Mouse (Mus musculus) cerebellum, postnatal 14 days (tissue): ENCODE measurements around the gene Defb47.

ENCODE experiments used
- DNase-seq, 2 experiments: peaks; one replicate each; pipeline ENCODE4 v3.0.0; 2021; ENCODE audit warnings: mixed read lengths in 2 of 2

Gene Defb47

DNA sequence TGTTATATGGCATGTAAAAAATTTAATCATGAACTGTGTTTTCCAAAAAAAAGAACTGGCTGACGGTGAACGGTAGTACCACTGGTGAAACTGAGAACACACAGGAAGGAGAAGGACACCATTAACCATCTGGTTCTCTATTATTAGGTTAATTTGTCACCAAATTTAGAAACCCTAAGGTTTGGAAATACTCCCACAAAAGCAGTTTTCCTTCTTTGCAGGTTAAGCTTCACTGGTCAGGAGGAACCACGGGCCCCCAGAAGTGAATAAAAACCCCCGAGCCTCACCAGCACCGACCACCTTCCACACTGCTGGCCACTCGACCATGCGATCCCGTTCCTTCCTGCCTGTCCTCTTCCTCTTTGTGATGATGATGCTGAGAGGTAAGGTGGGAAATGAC lies at the start of gene Defb47:
Gene Defb47 (plus strand): TSS at position 301 of the 400 bp plus-strand sequence.
- no peak for DNase-seq

GRCm38 (mm10) chr14:62956091-62956490 lies 41.8 kb upstream of the Defb47 start:
- DNase-seq: no peak

GRCm38 (mm10) chr14:62963632-62964031 lies 34.2 kb upstream of the Defb47 start:
- DNase-seq: no peak

DNA sequence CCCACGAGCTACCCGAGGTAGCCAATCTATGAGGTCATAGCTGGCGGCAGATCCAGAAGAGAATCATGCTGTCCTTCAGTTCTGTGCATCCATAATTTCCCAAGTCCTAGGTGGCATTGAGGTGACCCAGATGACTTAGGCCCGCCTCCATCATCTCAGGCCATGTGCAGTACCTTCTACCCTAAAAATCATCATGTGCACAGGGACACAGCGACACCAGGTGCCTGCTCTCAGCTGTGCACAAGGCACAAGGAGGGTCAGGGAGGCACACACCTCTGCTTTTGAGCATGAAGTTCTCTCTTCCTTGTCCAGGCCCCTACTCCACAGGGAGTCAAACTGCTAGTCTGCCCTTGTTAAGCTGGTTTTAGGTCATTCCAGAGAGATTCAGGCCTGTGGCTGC lies 32.5 kb upstream of the Defb47 start:
- peak in 1 of 2 experiments; percentile 16 for DNase-seq

DNA sequence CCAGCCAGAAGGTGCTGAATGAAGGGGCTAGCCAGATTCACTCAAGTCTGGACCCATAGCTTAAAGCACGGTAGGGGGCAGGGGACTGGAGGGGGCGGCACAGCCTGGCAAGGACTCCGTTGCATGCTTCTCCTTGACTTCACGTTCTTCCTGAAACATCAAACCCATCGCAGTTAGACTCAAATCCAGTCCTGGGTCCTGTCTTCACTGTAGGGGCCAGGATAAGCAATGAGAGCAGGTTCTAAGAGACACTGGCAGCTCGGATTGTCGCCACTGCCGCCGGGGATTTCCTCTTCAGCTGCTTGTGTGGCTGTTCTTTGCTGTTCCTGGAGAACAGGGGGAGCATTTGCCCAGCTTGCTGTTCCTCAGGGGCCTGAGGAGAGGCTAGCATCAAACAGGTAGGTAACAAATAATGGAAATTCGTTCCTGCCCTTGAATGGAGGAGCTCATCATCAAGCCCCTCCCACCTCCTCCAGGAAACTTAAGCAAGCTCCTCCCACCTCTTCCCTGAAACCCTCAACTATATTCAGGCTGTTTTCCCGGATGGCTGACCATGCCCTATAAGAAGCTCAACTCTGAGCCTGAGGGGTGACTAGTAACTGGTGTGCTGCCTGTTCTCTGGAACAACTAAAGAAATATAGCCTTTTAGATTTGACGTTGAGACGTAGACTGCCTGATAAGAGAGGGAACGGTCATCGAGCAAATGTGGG lies 31.9 kb upstream of the Defb47 start:
- no peak for DNase-seq

GRCm38 (mm10) chr14:62975046-62975445 lies 22.8 kb upstream of the Defb47 start:
- peak; percentile 78 to 85 for DNase-seq

DNA sequence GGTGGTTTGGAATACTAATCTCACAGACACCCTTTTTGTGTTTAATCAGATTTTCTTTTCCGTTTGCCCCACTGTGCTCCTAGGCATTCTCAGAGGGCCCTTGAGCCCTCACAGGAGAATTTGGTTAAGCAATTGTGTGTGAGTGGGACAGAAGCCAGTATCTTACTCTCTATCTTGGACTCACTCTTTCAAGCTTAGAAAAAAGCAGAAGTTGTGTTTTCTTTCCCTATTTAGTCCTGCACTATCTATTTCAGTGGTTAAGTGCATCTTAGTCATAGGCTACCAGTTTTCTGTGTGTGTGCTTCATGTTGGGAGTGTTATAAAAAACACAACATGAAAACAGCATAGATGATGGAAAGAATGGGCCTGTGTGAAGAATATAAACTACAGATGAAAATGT lies 18.1 kb upstream of the Defb47 start:
- no peak for DNase-seq

GRCm38 (mm10) chr14:62984410-62984809 lies 13.5 kb upstream of the Defb47 start, which contains the start of gene Defb48:
Defb48 (minus strand) TSS chr14:62984510.
- DNase-seq: no peak

DNA sequence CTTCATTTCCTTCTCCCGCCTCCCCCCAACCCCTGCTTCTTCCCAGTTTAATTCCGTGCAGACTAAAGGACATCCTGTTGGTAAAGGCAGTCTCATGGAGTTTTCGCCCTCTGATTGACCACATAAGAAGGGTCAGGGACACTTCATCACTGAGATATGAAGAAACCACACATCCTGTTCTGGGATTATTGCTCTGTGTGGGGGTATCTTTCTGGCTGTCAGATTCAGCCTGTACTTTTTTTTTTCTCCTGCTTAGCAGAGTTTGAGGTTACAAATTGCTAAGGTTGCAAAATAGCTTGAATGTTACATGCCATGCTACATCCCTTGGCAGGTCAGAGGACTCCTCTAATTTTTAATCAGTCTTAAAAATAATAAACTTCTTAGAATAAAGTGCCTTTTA lies 6.6 kb upstream of the Defb47 start:
- no peak for DNase-seq

DNA sequence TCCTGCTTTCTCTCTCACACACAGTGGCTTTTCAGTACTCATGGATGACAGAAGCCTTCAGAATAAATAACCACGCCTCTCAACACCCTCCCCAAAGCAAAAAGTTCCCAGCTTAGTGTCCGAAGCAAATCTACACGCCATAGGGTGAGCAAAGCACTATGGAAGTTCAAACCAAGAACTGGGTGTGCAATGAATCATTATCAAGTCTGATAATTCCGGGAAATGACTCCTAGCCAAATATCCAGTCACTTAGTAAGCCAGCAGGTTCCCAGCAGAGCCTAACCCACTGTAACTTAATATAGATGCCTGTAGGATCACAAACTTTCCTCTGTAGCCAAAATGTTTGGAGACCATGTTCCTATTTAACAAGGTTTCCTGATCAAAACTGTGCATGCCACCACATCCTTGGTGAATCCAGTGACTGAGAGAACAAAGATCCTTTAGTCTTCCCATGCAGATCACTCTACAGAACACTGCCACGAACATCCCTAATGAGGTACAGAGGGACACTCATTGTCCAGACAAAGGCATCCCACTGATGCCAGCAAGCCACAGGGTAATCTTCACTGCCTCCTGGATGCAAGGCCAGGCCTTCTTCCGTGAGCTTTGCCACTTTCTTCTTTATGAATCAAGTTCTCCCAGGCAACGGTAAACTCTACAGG lies 5.9 kb upstream of the Defb47 start:
- DNase-seq: no peak

DNA sequence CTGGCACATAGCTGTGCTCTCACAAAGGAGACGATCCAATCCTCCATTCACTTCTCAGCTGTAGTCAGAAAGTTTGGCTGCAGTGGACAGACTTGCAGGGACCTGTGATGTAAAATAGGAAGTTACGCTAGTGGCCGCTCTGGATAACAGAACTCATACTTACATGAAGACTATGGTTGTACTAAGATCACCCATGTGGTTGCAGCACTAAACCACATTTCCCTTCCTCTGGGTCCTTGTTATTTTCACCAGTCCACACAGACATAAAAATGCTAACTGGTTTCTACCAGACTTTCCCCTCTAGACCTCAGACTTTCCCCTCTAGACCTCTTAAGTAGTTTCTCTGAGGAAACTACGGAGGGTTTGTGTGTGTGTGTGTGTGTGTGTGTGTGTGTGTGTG lies 1.1 kb downstream of the Defb47 start:
- no peak for DNase-seq

DNA sequence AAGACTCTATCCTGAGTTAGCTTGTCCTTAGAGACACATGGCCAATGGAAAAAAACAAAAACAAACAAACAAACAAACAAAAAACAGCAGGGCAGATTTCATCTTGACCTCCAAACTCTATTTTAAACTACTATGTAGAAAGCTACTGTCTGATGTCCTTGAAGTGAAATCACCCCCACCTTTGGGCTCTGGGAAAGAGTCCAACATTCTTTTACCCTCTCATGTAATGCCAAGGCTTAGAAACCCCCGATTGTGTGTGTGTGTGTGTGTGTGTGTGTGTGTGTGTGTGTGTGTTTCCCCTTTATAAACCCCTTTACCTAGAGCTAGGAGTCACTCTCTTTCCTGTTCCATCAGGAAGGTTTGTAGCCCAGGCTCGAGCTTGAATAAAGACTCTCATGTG lies 4.7 kb downstream of the Defb47 start:
- DNase-seq: no peak

DNA sequence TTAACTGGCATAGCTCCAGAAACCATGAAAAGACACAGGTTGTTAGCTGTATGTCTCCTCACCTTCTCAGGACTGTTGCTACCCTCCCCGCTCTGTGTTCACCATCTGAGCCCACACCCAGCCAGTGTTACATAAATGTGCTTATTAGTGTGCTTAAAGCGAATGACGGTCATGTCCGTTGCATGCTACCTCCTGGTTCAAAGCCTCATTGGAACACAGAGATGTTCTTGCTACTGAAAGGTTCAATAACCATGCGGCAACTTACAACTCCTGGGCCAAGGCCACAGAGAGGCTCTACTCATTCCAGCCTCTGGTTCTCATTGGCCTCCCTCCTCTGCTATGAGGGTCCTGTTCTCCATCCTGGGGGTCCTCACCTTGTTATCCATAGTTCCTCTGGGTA lies 13.6 kb downstream of the Defb47 start, which contains the start of gene Defb43:
Gene Defb43 (plus strand): TSS at position 301 of the 400 bp plus-strand sequence.
- no peak for DNase-seq

GRCm38 (mm10) chr14:63013082-63013481 lies 15.2 kb downstream of the Defb47 start:
- no peak for DNase-seq

GRCm38 (mm10) chr14:63014667-63015066 lies 16.8 kb downstream of the Defb47 start:
- no peak for DNase-seq

DNA sequence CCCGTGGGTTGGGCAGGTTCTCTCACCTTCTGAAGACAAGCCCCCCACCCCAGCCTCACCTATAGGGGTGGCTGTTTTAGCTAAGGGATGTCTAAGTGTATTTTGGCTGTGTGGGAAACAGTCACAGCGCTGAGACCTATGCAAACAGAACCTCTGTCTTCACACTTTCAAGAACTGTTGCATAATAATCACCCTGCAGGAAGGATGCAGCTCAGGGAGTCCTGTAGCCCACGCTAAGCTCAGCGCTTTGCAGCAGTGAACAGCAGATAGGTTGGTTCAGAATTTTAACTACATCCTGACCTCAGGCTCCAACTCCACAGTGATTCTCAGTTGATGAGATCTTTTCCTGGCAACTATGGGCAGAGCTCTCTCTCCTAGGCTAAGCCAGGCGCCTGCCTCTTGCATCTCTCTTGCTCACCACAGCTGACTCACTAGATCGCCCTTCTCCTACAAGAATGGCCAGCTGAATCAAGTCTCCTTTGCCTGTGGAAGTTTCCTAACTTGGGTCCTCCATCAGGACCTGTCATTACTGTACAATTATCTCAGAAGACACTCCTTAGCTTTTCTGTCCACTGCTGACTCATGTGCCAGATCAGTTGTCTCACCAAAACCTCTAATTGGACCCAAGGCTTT lies 22.8 kb downstream of the Defb47 start:
- DNase-seq: no peak

DNA sequence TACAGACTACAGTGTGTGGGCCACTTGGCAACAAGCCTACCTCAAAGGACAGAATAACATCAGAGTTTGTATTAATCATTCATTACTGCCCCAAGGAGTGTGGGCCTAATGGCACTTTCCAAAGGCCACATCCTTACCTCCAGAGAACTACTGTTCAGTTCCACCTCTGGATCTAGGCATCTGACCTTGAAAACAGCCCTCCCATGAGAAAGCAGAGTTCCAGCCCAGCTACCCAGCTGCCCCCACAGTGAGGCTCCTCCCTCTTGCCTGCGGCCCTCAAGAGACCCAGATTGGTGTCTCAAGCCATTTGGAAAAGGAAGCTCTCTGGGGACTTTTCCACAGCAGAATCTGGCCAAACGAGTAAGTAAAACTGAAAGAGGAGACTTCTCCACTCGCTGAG lies 48.8 kb downstream of the Defb47 start, which contains the start of gene Defb42:
Gene Defb42 (plus strand): TSS at position 301 of the 400 bp plus-strand sequence.
- DNase-seq: no peak

- DNase-seq: no peak
Observed at GRCm38 (mm10) chr14:63049910-63050370, 52.1 kb downstream of the Defb47 start, which contains the start of gene Defb30. Defb30 (minus strand) TSS chr14:63049960.
